Mouse (Mus musculus): ENCODE measurements at regions not wholly inside any gene's neighbourhood (a gene's known extent, or its start where the extent isn't known, plus 50 kb on each side); places are given as distances from the start of the nearest gene placed in this dataset.
A peak's percentile ranks its signal among the peaks of the same experiment; 100 is the strongest.
"Not testable (repeated sequence)": the region's sequence is repeated elsewhere in the genome, so short reads cannot be mapped to it uniquely, and the experiment has no call there.

DNA sequence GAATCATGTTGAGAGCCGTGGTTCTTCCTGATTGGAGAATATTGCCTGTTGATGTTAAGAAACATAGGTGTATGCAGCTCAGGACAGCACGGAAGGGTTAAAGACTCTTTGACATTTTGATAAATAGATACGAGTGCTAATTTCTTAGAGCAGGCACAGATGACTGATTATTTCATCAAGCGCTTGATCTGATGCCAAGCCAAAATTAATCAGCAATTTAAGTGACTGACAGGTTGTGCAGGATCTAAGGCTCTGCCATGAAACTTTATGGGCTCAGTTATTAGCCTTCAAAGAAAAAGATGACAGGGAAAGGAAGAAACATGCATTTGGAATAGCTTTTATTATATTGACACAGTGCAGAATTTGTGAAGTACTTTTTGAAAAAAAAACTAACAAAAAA is 157.2 kb upstream of the Gje1 start:
- DNase-seq (ENCODE audit: low read depth, low spot score) = no peak

DNA sequence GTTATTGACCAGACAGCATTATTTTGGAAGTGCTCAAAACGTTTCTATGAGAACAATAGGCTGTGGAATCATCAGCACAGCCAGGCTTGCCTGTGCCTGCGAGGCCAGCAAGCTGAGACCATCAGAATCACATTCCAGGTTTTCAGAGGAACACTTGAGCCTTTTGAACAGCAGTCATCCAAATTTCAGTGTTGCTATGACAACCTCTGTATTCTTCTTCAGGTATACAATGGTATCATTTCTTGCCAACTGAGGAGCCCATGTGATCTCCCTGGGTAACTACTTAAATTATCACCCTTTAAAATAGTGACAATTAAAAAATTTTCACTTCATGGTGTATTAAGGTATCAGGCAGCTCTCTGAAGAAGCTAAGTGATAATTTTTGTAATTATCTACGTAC is 143.2 kb upstream of the Gje1 start:
- DNase-seq (ENCODE audit: low read depth, low spot score) = no peak

DNA sequence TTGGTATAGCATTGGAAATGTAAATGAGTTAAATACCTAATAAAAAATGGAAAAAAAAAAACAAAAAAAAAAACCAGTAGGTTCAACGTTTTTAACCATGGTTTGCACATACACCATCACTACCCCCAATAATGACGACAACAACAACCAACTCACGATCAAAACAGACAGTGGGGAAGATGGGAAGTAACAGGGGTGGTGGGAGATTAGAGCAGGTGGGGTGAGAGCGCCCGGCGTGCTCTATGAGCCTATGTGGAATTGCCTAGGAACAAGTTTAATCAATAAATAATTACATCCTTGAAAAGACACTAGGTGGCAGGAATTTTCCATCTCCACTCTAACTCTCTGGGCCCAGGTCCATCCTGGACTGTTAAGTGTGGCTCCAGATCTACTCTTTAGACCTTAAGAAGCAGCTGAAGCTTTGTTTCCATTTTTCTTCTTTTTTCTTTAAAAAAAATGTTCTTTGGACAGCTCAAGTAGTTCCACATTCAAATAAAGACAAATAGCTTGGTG is 142.2 kb upstream of the Gje1 start:
- DNase-seq (ENCODE audit: low read depth, low spot score) = peak; percentile 19

DNA sequence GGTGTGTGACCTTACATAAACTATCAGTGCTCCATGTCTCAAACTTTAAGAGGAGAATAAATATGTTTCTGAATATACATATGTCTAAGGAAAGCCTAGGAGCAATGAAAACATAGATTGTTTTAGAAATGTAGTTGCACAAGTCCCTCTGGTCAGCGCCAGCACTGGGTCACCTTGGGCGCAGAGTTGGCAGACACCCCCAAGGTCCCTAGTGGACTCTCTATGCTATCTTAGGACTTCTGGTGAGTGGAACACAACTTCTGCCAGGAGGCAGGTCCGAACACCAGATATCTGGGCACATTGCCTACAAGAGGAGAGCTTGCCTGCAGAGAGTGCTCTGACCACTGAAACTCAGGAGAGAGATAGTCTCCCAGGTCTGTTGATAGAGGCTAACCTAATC is 128.6 kb upstream of the Gje1 start:
- not testable (repeated sequence) for DNase-seq (ENCODE audit: low read depth, low spot score)

DNA sequence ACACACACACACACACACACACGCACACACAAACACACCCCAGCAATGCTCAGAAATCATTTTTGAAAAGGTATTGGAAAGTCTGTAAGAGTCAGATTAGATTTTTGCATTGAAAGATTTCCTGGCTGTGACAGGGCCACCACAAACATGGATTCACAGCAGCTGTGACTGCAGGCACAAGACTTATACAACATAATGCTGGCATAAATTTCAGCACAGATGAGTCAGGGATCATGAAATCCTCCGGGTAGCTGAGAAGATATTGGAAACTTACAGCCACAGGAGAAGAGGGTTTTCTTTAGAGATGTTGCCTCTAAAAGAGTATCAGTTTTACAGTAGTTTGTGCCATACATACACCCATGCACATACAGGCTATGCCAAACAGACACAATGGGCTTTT is 127.0 kb upstream of the Gje1 start:
- DNase-seq (ENCODE audit: low read depth, low spot score) = no peak

Measured in 3T3-L1 (cell line).